Mouse (Mus musculus): Measurements from ENCODE around the gene Ocrl.

DNA sequence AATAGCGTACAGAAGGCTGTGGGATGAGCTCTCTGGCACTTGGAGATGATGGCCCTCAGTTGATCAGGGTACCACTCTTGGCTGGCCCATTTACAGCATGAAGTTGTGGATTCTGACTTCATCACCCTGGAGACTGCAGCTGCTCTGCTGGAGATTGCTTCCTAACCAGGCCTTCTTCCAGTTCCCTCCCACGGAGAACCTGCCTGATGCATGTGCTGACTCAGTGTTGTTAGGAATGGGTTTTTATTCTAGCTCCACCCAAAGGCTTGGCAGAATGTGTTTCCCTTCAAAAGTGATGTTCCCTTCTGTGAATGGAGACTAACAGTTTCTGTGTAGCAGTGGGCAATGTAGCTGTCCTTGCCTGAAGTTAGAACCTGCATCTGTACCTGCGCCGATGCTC is 58.2 kb downstream of the Ocrl start:
- TF ChIP-seq CTCF (IDR thresholded peaks at IDR 0.05; ENCODE audit: borderline replicate concordance, insufficient read depth, low read length) (no peak), POLR2A (IDR thresholded peaks at IDR 0.05; ENCODE audit: low read depth, low read length) (no peak)

Data from embryonic fibroblast, embryonic 13.5 days (primary cell).